Mouse (Mus musculus): ENCODE data around the gene Sorcs1.

DNA sequence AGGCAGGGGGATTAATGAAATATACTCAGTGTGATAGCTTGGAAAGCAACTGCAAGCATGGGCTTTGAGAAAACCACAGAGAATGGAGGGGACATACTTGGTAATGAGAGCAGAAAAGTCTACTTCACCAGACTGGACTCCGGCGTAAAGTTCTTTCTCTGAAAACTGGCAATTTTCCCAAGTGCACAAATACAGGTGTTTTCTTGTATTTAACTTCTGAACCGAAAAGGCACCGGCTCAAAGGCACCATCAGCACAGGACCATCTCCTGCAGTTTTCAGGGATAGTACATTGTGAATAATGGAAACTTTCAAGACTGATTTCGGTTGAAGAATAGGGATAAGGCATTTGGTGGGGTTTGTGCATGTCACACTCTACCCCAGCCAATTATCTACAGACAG lies 219.9 kb downstream of the Sorcs1 start:
- TF ChIP-seq TAL1 (IDR thresholded peaks at IDR 0.05; ENCODE audit: low read length) (no peak), GATA1 (IDR thresholded peaks at IDR 0.05; ENCODE audit: low read length) (no peak)

Measured in erythroblast, embryonic 14.5 days (primary cell).